Mouse (Mus musculus) lung, postnatal 0 days (tissue): ENCODE results near the gene Tcaf1.

ENCODE experiments used
- CTCF ChIP-seq: IDR thresholded peaks from 2 replicates; pipeline ENCODE4 v1.5.1; 2016; ENCODE audit warnings: antibody characterized with exemption, mild to moderate bottlenecking
- EP300 ChIP-seq: IDR thresholded peaks from 2 replicates; pipeline ENCODE4 v1.6.1; 2016; ENCODE audit warnings: antibody characterized with exemption, mild to moderate bottlenecking, control low read depth

DNA sequence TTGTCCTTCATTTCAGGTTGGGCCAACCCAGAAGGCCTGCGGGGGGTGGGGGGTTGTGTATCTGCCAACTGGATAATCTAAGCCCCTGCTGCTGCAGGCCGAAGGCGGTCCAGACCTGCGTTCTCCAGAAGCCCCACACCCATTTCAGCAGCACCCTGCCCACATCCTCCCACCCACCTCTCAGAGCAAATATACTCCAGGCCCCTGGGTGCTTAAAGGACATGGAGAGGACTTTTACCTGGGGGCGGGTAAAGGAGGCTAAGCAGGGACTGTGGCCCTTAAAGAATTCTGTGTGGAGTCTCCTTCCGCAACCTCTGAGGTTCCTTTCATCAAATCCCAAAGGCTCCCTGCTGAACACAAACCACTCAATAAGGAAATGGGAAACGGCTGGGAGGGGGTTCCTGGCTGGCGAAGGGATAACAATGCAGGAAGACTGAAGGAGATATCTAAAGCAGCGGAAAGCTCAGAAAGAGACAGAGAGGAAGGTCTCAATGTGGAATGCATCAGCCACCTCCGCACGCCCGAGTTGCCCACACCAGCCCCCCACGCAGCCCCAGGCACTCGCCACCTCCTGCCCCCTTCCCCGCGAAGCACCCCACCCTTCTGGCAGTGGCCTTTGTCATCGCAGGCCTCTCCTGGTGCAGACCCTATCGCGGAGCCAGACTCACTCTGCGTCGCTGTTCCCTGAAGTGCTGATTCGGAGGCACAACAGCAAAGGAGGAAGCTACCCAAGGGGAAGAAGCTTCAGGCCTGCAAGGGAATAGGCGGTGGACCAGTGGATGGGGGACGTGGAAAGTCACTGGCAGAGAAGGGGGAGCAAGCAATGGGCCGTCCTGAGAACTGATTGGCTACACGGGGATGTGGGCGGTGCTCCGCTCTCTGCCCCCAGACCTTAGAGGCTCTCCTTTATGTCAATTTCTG is at the start of gene Tcaf1:
- peak; percentile 6; the same call in 1 of the 2 replicates for TF ChIP-seq CTCF
- TF ChIP-seq EP300: no peak
